ENCODE assay signal across 34 mouse cellular contexts in genomic region chr12:31232635-31233034, GRCm38 (mm10). TPM values are rescaled to one million over a fixed set of nuclear protein-coding genes. Genes with fewer than 3 reads are reported as not detected.
A peak's percentile ranks its signal among the peaks of the same experiment; 100 is the strongest.
DNase-seq lines count a peak whose midpoint lies in the region; ATAC-seq lines count a peak whose summit lies in the region.
"Had no signal": no experiment of that assay in that cellular context is flagged by ENCODE, and none has a peak within 500 bp of the region (broad histone marks: within the 10 kb centered on the region; RNA-seq: fewer than 3 reads in every experiment).

No protein-coding gene starts in this region.

- no peak overlapping the region for H3K4me2 ChIP-seq in kidney, embryonic 15.5 days
- H3K4me2 ChIP-seq: embryonic facial prominence, embryonic 13.5 days; forebrain, embryonic 12.5 days; forebrain, embryonic 15.5 days; heart, embryonic 12.5 days; heart, embryonic 15.5 days; hindbrain, embryonic 12.5 days; hindbrain, embryonic 15.5 days had no signal

- no peak overlapping the region for H3K9ac ChIP-seq in kidney, embryonic 15.5 days
- H3K9ac ChIP-seq: embryonic facial prominence, embryonic 13.5 days; forebrain, embryonic 12.5 days; forebrain, embryonic 15.5 days; heart, embryonic 12.5 days; heart, embryonic 15.5 days; hindbrain, embryonic 12.5 days; hindbrain, embryonic 15.5 days had no signal

- 86% methylated on average over 1 of the region's 1 CpGs for WGBS in kidney, embryonic 15.5 days

- no peaks in the 10 kb centered on the region for H3K36me3 ChIP-seq in kidney, embryonic 15.5 days
- H3K36me3 ChIP-seq: embryonic facial prominence, embryonic 10.5 days; embryonic facial prominence, embryonic 13.5 days; forebrain, embryonic 12.5 days; forebrain, embryonic 15.5 days; heart, embryonic 12.5 days; heart, embryonic 15.5 days; hindbrain, embryonic 12.5 days; hindbrain, embryonic 15.5 days had no signal

- intact Hi-C loops in heart, postnatal 10 days (cut with DNase I), result no loop called here

- no peaks in the 10 kb centered on the region for H3K27me3 ChIP-seq in kidney, embryonic 15.5 days
- H3K27me3 ChIP-seq: embryonic facial prominence, embryonic 13.5 days; forebrain, embryonic 12.5 days; forebrain, embryonic 15.5 days; heart, embryonic 12.5 days; heart, embryonic 15.5 days; hindbrain, embryonic 12.5 days; hindbrain, embryonic 15.5 days had no signal

- H3K4me3 ChIP-seq in kidney, embryonic 15.5 days (replicated peaks), result no peak overlapping the region
- H3K4me3 ChIP-seq in brown adipose tissue, adult 24 weeks (ENCODE audit: insufficient read depth, low read depth, low read length), result no peak overlapping the region
- H3K4me3 ChIP-seq: embryonic facial prominence, embryonic 10.5 days; embryonic facial prominence, embryonic 13.5 days; erythroblast, embryonic 14.5 days; forebrain, embryonic 12.5 days; forebrain, embryonic 15.5 days; heart, embryonic 12.5 days; heart, embryonic 15.5 days; hindbrain, embryonic 12.5 days; hindbrain, embryonic 15.5 days had no signal

- DNase-seq in heart, adult 11 months, result peak; percentile 79
- DNase-seq in heart, postnatal 10 days, result no peak
- peak; percentile 40 for DNase-seq in kidney, adult 9 months
- DNase-seq in kidney, adult 8-10 months, result no peak
- peak; percentile 29 to 56 for DNase-seq in kidney, postnatal 25 days
- no peak for DNase-seq in gastrocnemius, postnatal 10 days
- DNase-seq: adrenal gland, postnatal 25 days; cerebellum, adult 11-12 months; cerebellum, adult 8-10 months; cerebellum, postnatal 10 days; cerebellum, postnatal 36 days; embryo, embryonic 11 days; gastrocnemius, postnatal 36 days; heart, postnatal 14 days had no signal

- no peak for ATAC-seq in kidney, embryonic 15.5 days (replicated peaks; ENCODE audit: low FRiP score)
- ATAC-seq: CD4-positive, CD25-positive, alpha-beta regulatory T cell, adult 4 months; forebrain, embryonic 15.5 days had no signal

- H3K27ac ChIP-seq in kidney, embryonic 15.5 days, result no peak overlapping the region
- H3K27ac ChIP-seq in brown adipose tissue, adult 24 weeks (replicated peaks; ENCODE audit: low read depth, low read length), result peak overlapping the region; percentile 68
- H3K27ac ChIP-seq: embryonic facial prominence, embryonic 10.5 days; embryonic facial prominence, embryonic 13.5 days; forebrain, embryonic 12.5 days; forebrain, embryonic 15.5 days; heart, embryonic 15.5 days; hindbrain, embryonic 12.5 days; hindbrain, embryonic 15.5 days had no signal

- H3K9me3 ChIP-seq in kidney, embryonic 15.5 days (replicated peaks), result no peaks in the 10 kb centered on the region
- H3K9me3 ChIP-seq: embryonic facial prominence, embryonic 10.5 days; embryonic facial prominence, embryonic 13.5 days; forebrain, embryonic 12.5 days; forebrain, embryonic 15.5 days; heart, embryonic 12.5 days; heart, embryonic 15.5 days; hindbrain, embryonic 12.5 days; hindbrain, embryonic 15.5 days had no signal

- H3K4me1 ChIP-seq in kidney, embryonic 15.5 days, result peaks cover 27% of the 10 kb centered on the region
- H3K4me1 ChIP-seq in brown adipose tissue, adult 24 weeks (ENCODE audit: control insufficient read depth, insufficient read depth, insufficient read length, low read length), result peaks cover 5% of the 10 kb centered on the region; the same call in 1 of the 2 replicates
- H3K4me1 ChIP-seq: forebrain, embryonic 15.5 days had no signal

RNA-seq across cellular contexts. Expression of gene Gm6993, which starts 7.9 kb away (rescaled TPM):
- total RNA-seq in heart, postnatal 10 days (2021), result not detected
- not detected in 2 replicates for polyA plus RNA-seq in kidney, embryonic 15.5 days (2015; fragmentation: Nextera tagmentation; extraction: Ambion mirVana)
- not detected in 2 replicates for polyA plus RNA-seq in brown adipose tissue, adult 24 weeks (2012; ENCODE audit: insufficient read depth, insufficient read length, missing spikeins)
- total RNA-seq in gastrocnemius, postnatal 10 days (2021), result not detected
- total RNA-seq: adrenal gland, postnatal 25 days; gastrocnemius, adult 8-10 months; gastrocnemius, postnatal 36 days; granulocyte monocyte progenitor cell, adult 5-6 weeks; heart, adult 8-10 months; heart, postnatal 14 days; hematopoietic stem cell, adult 5-6 weeks; MEL had no signal
- polyA plus RNA-seq: C2C12; CD4-positive, CD25-positive, alpha-beta regulatory T cell, adult 4 months; cortical plate, adult 2 months; embryonic facial prominence, embryonic 10.5 days; embryonic facial prominence, embryonic 13.5 days; erythroblast, embryonic 14.5 days; forebrain, embryonic 12.5 days; forebrain, embryonic 15.5 days; heart, embryonic 12.5 days; heart, embryonic 15.5 days; hindbrain, embryonic 12.5 days; hindbrain, embryonic 15.5 days; intestine, embryonic 14.5 days had no signal

RNA-seq across cellular contexts. Expression of gene Lamb1, which starts 32.4 kb away (rescaled TPM):
- 100 to 1,000 TPM; 250 to 255 TPM for total RNA-seq in heart, postnatal 10 days (2021)
- 134 and 144 TPM in 2 replicates for polyA plus RNA-seq in kidney, embryonic 15.5 days (2015; fragmentation: Nextera tagmentation; extraction: Ambion mirVana)
- polyA plus RNA-seq in brown adipose tissue, adult 24 weeks (2012; ENCODE audit: insufficient read depth, insufficient read length, missing spikeins), result 28.5 and 41.1 TPM in 2 replicates
- 100 to 1,000 TPM; 155 to 176 TPM for total RNA-seq in gastrocnemius, postnatal 10 days (2021)
- total RNA-seq: granulocyte monocyte progenitor cell, adult 5-6 weeks; hematopoietic stem cell, adult 5-6 weeks; MEL had no signal
- polyA plus RNA-seq: CD4-positive, CD25-positive, alpha-beta regulatory T cell, adult 4 months had no signal

Comparison
In these comparisons a context has a peak if more than half of its experiments do, and no peak if none do; other contexts are left out.
1. DNase-seq: peak in heart, adult 11 months (single experiment), kidney, adult 9 months (single experiment) and kidney, postnatal 25 days (2 of 2); none in heart, postnatal 10 days (0 of 2), kidney, adult 8-10 months (0 of 2) and gastrocnemius, postnatal 10 days (single experiment).